Mouse (Mus musculus) cerebellum, adult 2 months (tissue): ENCODE measurements around the gene A3galt2.

Experiments used
- CTCF ChIP-seq: fragments of 200-500 bp; IDR thresholded peaks from 2 replicates; pipeline ENCODE4 v1.5.1; 2011; ENCODE audit warnings: low read depth, mild to moderate bottlenecking, control low read depth, low read length, moderate library complexity, borderline replicate concordance; ENCODE audit not compliant: insufficient read depth
- POLR2A ChIP-seq: fragments of 200-500 bp; IDR thresholded peaks from 2 replicates; pipeline ENCODE4 v1.6.1; 2011; ENCODE audit warnings: low read length, control low read depth, borderline replicate concordance; ENCODE audit not compliant: insufficient read depth

DNA sequence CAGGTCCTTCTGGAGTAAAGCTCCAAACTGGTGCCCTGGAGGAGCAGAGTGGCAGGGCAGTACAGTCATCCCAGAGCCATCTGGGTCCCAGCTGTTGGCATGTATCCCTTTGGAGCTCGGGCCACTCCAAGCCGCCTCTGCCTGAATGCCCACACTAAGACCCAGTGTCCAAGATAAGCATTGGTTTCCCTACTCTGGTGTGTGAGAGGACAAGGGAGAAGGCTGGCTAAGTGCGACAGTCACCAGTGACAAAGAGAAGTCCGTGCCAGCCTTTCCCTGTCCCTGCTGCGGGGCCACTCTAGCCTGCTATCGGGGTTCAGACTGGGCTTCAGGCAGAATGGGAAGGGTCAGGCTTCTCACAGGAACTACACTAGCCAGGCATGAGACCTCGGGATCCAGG is 736 bp downstream of the A3galt2 start:
- TF ChIP-seq CTCF (no peak), POLR2A (no peak)
